Mouse (Mus musculus): ENCODE measurements around the gene Stat5b.

DNA sequence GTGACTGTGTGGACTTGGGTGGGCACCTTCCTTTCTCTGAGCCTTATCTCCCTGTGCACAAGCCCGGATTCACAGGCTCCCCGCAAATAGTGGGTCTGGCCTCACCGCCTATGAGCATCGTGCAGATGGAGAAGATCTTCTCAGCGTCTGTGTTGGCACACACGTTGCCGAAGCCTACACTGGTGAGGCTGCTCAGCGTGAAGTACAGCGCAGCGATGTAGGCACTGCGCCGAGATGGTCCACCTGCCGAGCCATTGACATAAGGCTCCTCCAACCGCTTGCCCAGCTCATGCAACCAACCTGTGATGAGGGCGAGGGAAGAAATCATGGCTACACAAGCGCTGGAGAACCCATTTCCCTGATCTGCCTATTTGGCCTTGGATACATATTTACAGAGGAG lies 100.4 kb downstream of the Stat5b start:
- no peak for TF ChIP-seq CTCF (conservative IDR thresholded peaks at IDR 0.05; ENCODE audit: insufficient read depth, insufficient read length, low read depth, low read length)
- no peak for TF ChIP-seq POLR2A (IDR thresholded peaks at IDR 0.05; ENCODE audit: low read depth, low read length)
